Mouse (Mus musculus): ENCODE data around the gene Cnr2. TPM values are rescaled to one million over a fixed set of nuclear protein-coding genes. Genes with fewer than 3 reads are reported as not detected.

The Cnr2 gene
- total and polyA plus RNA-seq, 3 experiments = 6.8 to 10.2 TPM; not detected in 1

- peak overlapping the region; percentile 43 for H3K27ac ChIP-seq (ENCODE audit: control insufficient read depth, low read depth, low read length)
- peaks cover 17% of the 10 kb centered on the region for H3K79me2 ChIP-seq (ENCODE audit: control insufficient read depth, insufficient read depth, low read length, poor library complexity)
- H3K36me3 ChIP-seq (ENCODE audit: control insufficient read depth in 1 of 2, insufficient read depth in 2 of 2, low read length in 2 of 2) = peaks cover 3 to 20% of the 10 kb centered on the region in 2 experiments
- no peak for TF ChIP-seq RAD21 (IDR thresholded peaks at IDR 0.05; ENCODE audit: low read depth, low read length)
- no peak for TF ChIP-seq KAT2A (conservative IDR thresholded peaks at IDR 0.05; ENCODE audit: low read depth, low read length)
- no peak for TF ChIP-seq MAFK (IDR thresholded peaks at IDR 0.05; ENCODE audit: borderline replicate concordance, low read depth, low read length)
- peak; percentile 58; the same call in 1 of the 2 replicates for TF ChIP-seq MXI1 (IDR thresholded peaks at IDR 0.05; ENCODE audit: low read depth, low read length)
- no peak for TF ChIP-seq ZC3H11A (IDR thresholded peaks at IDR 0.05; ENCODE audit: low read depth, low read length)
- no peak for TF ChIP-seq POLR2AphosphoS2 (IDR thresholded peaks at IDR 0.05; ENCODE audit: low read length)
- TF ChIP-seq POLR2A (IDR thresholded peaks at IDR 0.05; ENCODE audit: control insufficient read depth in 1 of 2, insufficient read depth in 1 of 2, low read depth in 1 of 2, low read length in 2 of 2, poor library complexity in 1 of 2) = peak in 1 of 2 experiments; percentile 7; a peak in 2 of 4 replicates
- no peak for TF ChIP-seq ZMIZ1 (IDR thresholded peaks at IDR 0.05; ENCODE audit: low read depth, low read length)
- no peak for TF ChIP-seq MAX (IDR thresholded peaks at IDR 0.05; ENCODE audit: low read length)
- TF ChIP-seq CTCF (IDR thresholded peaks at IDR 0.05 in 2 of 3, conservative IDR thresholded peaks at IDR 0.05 in 1 of 3; ENCODE audit: control insufficient read depth in 1 of 3, insufficient read depth in 1 of 3, low read depth in 2 of 3, low read length in 3 of 3, poor library complexity in 1 of 3, severe bottlenecking in 1 of 3) = no peak
- no peak for TF ChIP-seq GABPA (IDR thresholded peaks at IDR 0.05; ENCODE audit: low read depth, low read length)
- TF ChIP-seq ZNF384 (IDR thresholded peaks at IDR 0.05; ENCODE audit: low read depth, low read length) = no peak
- TF ChIP-seq ETS1 (IDR thresholded peaks at IDR 0.05; ENCODE audit: low read depth, low read length) = no peak
- TF ChIP-seq CHD1 (IDR thresholded peaks at IDR 0.05; ENCODE audit: low read depth, low read length) = 0 out of 2 replicates have a peak, but pooled peaks have one; percentile 59
- TF ChIP-seq TAL1 (IDR thresholded peaks at IDR 0.05; ENCODE audit: low read length) = no peak
- TF ChIP-seq MEF2A (IDR thresholded peaks at IDR 0.05; ENCODE audit: extremely low read depth, insufficient replicate concordance, low read depth, low read length, poor library complexity, severe bottlenecking) = no peak
- peak; percentile 44; the same call in 1 of the 2 replicates for TF ChIP-seq MAZ (IDR thresholded peaks at IDR 0.05; ENCODE audit: low read depth, low read length)
- TF ChIP-seq GATA1 (IDR thresholded peaks at IDR 0.05; ENCODE audit: low read depth, low read length) = no peak
- TF ChIP-seq MYB (IDR thresholded peaks at IDR 0.05; ENCODE audit: low read depth, low read length) = no peak
- no peak for TF ChIP-seq BHLHE40 (IDR thresholded peaks at IDR 0.05; ENCODE audit: borderline replicate concordance, low read depth, low read length)
- no peak for TF ChIP-seq ZKSCAN1 (IDR thresholded peaks at IDR 0.05; ENCODE audit: low read depth, low read length)
- peak; percentile 11; the same call in 1 of the 2 replicates for TF ChIP-seq SIN3A (IDR thresholded peaks at IDR 0.05; ENCODE audit: low read length)
- TF ChIP-seq CHD2 (IDR thresholded peaks at IDR 0.05; ENCODE audit: low read length) = no peak
- peak; percentile 54 for DNase-seq (ENCODE audit: low read depth, low spot score)
- H3K27me3 ChIP-seq (ENCODE audit: control insufficient read depth in 1 of 2, insufficient read depth in 2 of 2, low read length in 2 of 2) = no peaks in the 10 kb centered on the region
- peaks cover 7 to 12% of the 10 kb centered on the region in 2 experiments; a peak in 3 of 4 replicates for H3K4me1 ChIP-seq (ENCODE audit: control insufficient read depth in 1 of 2, insufficient read depth in 2 of 2, low read length in 2 of 2)
- H3K4me3 ChIP-seq (ENCODE audit: control insufficient read depth in 1 of 2, insufficient read depth in 1 of 2, low read depth in 2 of 2, low read length in 2 of 2) = peak overlapping the region; percentile 73 to 81
- H3K9ac ChIP-seq (ENCODE audit: control insufficient read depth, low read depth, low read length, poor library complexity, severe bottlenecking) = peak overlapping the region; percentile 73
- H3K9me3 ChIP-seq (replicated peaks; ENCODE audit: insufficient read depth, low read length) = no peaks in the 10 kb centered on the region
Observed at GRCm38 (mm10) chr4:135946659-135947301, 51.6 kb downstream of the Cnr2 start.
